Mouse (Mus musculus) liver, adult 2 months (tissue): Measurements from ENCODE around the gene Scnm1.

Experiments
- CTCF ChIP-seq: fragments of 200-500 bp; IDR thresholded peaks from 2 replicates; pipeline ENCODE4 v1.5.1; 2011; ENCODE audit warnings: low read depth, low read length, control low read depth
- POLR2A ChIP-seq: fragments of 200-500 bp; IDR thresholded peaks from 2 replicates; pipeline ENCODE4 v1.6.1; 2011; ENCODE audit warnings: low read length, control low read depth; ENCODE audit not compliant: insufficient read depth; ENCODE audit errors: extremely low read depth

GRCm38 (mm10) chr3:95100854-95101253 lies 33.0 kb downstream of the Scnm1 start:
- TF ChIP-seq POLR2A, result no peak
- no peak for TF ChIP-seq CTCF
